Mouse (Mus musculus) midbrain, embryonic 12.5 days (tissue): Measurements from ENCODE around the gene Gm20479. TPM values are rescaled to one million over a fixed set of nuclear protein-coding genes. Genes with fewer than 3 reads are reported as not detected.
A peak's percentile ranks its signal among the peaks of the same experiment; 100 is the strongest.

Experiments
- ATAC-seq: fragments of 200-750 bp; cut with Nextera tagmentation; 2 replicates; pipeline ENCODE4 v1.8.0; 2017; ENCODE audit warnings: low read depth, moderate TSS enrichment, moderate library complexity; ENCODE audit not compliant: low FRiP score
- H3K27ac ChIP-seq: fragments of 300-500 bp; sonication (generic); replicated peaks from 2 replicates; pipeline ENCODE4 v1.5.1; 2016; ENCODE audit warnings: mild to moderate bottlenecking
- H3K27me3 ChIP-seq: fragments of 300-500 bp; sonication (generic); 2 replicates; pipeline ENCODE4 v1.6.1; 2016; ENCODE audit warnings: mild to moderate bottlenecking
- H3K36me3 ChIP-seq: fragments of 300-500 bp; sonication (generic); 2 replicates; pipeline ENCODE4 v1.6.1; 2016
- H3K4me1 ChIP-seq: fragments of 300-500 bp; sonication (generic); 2 replicates; pipeline ENCODE4 v1.6.1; 2016
- H3K4me2 ChIP-seq: fragments of 300-500 bp; sonication (generic); replicated peaks from 2 replicates; pipeline ENCODE4 v1.6.1; 2016; ENCODE audit warnings: mild to moderate bottlenecking, moderate library complexity
- H3K4me3 ChIP-seq: fragments of 300-500 bp; sonication (generic); 2 replicates; pipeline ENCODE4 v1.5.1; 2016; ENCODE audit warnings: mild to moderate bottlenecking
- H3K9ac ChIP-seq: fragments of 300-500 bp; sonication (generic); replicated peaks from 2 replicates; pipeline ENCODE4 v1.6.1; 2016; ENCODE audit warnings: mild to moderate bottlenecking, moderate library complexity
- H3K9me3 ChIP-seq: fragments of 300-500 bp; sonication (generic); 2 replicates; pipeline ENCODE4 v1.6.1; 2016; ENCODE audit warnings: mild to moderate bottlenecking
- WGBS: fragments of 180-500 bp; shearing (Covaris S2); methylation state at CpG from one replicate; pipeline ENCODE4 v1.1.7; 2016; 5-methylcytosine and 5-hydroxymethylcytosine counted together
- polyA plus RNA-seq: library from polyadenylated mRNA; unstranded; fragments of >200 nt; fragmentation: Nextera tagmentation; extraction: Ambion mirVana; gene quantifications from 2 replicates; pipeline ENCODE4 v1.2.1, GENCODE M21; 2016

Gm20479 gene
- polyA plus RNA-seq, 1 experiment from 2014 or later = 0.87 TPM

GRCm38 (mm10) chr7:27384731-27385130 lies 27.5 kb upstream of the Gm20479 start:
- Histone ChIP-seq H3K4me2 (no peak overlapping the region), H3K27me3 (peaks cover 7% of the 10 kb centered on the region; the same call in 1 of the 2 replicates), H3K4me3 (no peak overlapping the region), H3K9me3 (no peaks in the 10 kb centered on the region), H3K36me3 (no peaks in the 10 kb centered on the region), H3K9ac (no peak overlapping the region), H3K27ac (no peak overlapping the region), H3K4me1 (no peaks in the 10 kb centered on the region)
- ATAC-seq = no peak
- 33% methylated on average over 4 of the region's 4 CpGs for WGBS

GRCm38 (mm10) chr7:27384134-27384533 lies 26.9 kb upstream of the Gm20479 start:
- no peaks in the 10 kb centered on the region for H3K9me3 ChIP-seq
- no peak overlapping the region for H3K4me3 ChIP-seq
- no peaks in the 10 kb centered on the region for H3K4me1 ChIP-seq
- H3K27me3 ChIP-seq = peaks cover 13% of the 10 kb centered on the region
- ATAC-seq = no peak
- 79% methylated on average over 5 of the region's 5 CpGs for WGBS
- no peak overlapping the region for H3K27ac ChIP-seq
- H3K9ac ChIP-seq = no peak overlapping the region
- H3K36me3 ChIP-seq = no peaks in the 10 kb centered on the region
- H3K4me2 ChIP-seq = no peak overlapping the region

DNA sequence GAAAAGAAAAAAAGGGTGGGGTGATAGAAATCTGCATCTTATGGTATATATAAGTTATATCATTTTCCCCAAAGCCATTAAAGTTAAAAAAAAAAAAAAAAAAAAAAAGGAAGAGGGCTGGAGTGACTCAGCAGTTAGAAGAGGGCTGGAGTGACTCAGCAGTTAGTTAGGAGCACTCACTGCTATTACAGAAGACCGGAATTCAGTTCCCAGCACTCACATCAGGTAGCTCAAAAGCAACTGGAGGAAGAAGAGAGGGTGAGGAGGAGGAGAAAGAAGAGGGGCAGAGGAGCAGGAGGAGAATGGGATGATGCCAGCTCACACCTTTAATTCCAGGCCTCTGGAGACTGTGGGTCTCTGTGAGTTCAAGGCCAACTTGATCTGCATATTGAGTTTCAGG lies 26.0 kb upstream of the Gm20479 start:
- Histone ChIP-seq H3K27me3 (peaks cover 18% of the 10 kb centered on the region), H3K36me3 (no peaks in the 10 kb centered on the region), H3K9ac (no peak overlapping the region), H3K9me3 (no peaks in the 10 kb centered on the region), H3K27ac (no peak overlapping the region), H3K4me1 (no peaks in the 10 kb centered on the region), H3K4me3 (no peak overlapping the region), H3K4me2 (no peak overlapping the region)
- no peak for ATAC-seq
- WGBS = 90% methylated on average over 1 of the region's 1 CpGs

GRCm38 (mm10) chr7:27381560-27381959 lies 24.3 kb upstream of the Gm20479 start:
- H3K27ac ChIP-seq = no peak overlapping the region

DNA sequence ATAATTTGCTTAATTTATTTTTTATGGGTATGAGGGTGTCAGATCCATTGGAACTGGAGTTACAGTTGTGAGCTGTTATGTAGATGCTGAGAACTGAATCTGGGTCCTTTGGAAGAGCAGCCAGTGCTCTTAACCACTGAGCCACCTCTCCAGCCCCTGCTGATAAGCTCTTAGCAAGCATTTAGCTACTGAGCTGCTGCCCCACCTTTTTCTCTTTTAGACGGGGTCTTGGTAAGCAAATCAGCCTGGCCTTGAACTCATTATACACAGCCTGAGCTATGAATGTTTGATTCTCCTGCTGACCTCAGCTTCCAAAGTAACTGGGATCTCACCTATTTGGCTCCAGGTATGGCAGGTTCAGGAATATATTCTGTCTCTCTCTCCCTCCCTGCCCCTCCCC lies 23.8 kb upstream of the Gm20479 start:
- Histone ChIP-seq H3K4me3 (no peak overlapping the region), H3K4me2 (no peak overlapping the region), H3K27me3 (peaks cover 35% of the 10 kb centered on the region), H3K4me1 (no peaks in the 10 kb centered on the region), H3K36me3 (no peaks in the 10 kb centered on the region), H3K9ac (no peak overlapping the region), H3K27ac (no peak overlapping the region), H3K9me3 (no peaks in the 10 kb centered on the region)
- no peak for ATAC-seq
- WGBS = 36% methylated on average over 1 of the region's 1 CpGs

More at GRCm38 (mm10) chr7:27381560-27381959, 24.3 kb upstream of the Gm20479 start:
- H3K9me3 ChIP-seq = no peaks in the 10 kb centered on the region
- no peak overlapping the region for H3K4me3 ChIP-seq
- no peaks in the 10 kb centered on the region for H3K36me3 ChIP-seq
- no peaks in the 10 kb centered on the region for H3K4me1 ChIP-seq
- H3K9ac ChIP-seq = no peak overlapping the region
- WGBS = 67% methylated on average over 4 of the region's 4 CpGs
- ATAC-seq = no peak
- peaks cover 29% of the 10 kb centered on the region for H3K27me3 ChIP-seq
- no peak overlapping the region for H3K4me2 ChIP-seq

- Histone ChIP-seq H3K27me3 (peaks cover 45% of the 10 kb centered on the region), H3K4me3 (no peak overlapping the region), H3K4me1 (0 out of 2 replicates have a peak, but pooled peaks cover 5% of the 10 kb centered on the region), H3K4me2 (no peak overlapping the region), H3K36me3 (no peaks in the 10 kb centered on the region), H3K9ac (no peak overlapping the region), H3K9me3 (no peaks in the 10 kb centered on the region), H3K27ac (no peak overlapping the region)
- WGBS = 86% methylated on average over 6 of the region's 6 CpGs
- ATAC-seq = no peak
Observed at GRCm38 (mm10) chr7:27379836-27380235, 22.6 kb upstream of the Gm20479 start.

DNA sequence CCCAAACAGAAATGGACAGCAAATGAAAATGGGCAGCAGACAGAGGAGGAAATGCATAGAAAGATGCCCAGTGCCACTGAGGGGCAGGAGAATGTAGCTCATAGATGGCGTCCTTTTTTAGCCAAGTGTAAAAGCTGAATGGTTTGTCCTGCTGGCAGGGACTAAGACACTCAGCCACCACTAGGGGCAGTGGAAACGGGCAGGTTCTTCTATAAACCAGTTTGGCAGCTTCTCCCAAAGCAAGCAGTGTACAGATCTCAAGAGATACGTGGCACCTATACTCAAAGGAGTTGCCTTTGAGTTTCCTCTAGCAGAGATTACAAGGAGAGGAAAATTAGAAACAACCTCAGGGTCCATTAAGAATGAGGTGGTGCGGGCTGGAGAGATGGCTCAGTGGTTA lies 21.2 kb upstream of the Gm20479 start:
- Histone ChIP-seq H3K4me1 (0 out of 2 replicates have a peak, but pooled peaks cover 5% of the 10 kb centered on the region), H3K27ac (no peak overlapping the region), H3K4me2 (no peak overlapping the region), H3K9ac (no peak overlapping the region), H3K27me3 (peaks cover 58% of the 10 kb centered on the region), H3K4me3 (no peak overlapping the region), H3K9me3 (no peaks in the 10 kb centered on the region), H3K36me3 (no peaks in the 10 kb centered on the region)
- 28% methylated on average over 4 of the region's 4 CpGs for WGBS
- ATAC-seq = no peak

- Histone ChIP-seq H3K4me2 (0 out of 2 replicates have a peak overlapping the region, but pooled peaks have one; percentile 15), H3K4me1 (peaks cover 12% of the 10 kb centered on the region; the same call in 1 of the 2 replicates), H3K27me3 (peaks cover 87% of the 10 kb centered on the region), H3K36me3 (no peaks in the 10 kb centered on the region), H3K4me3 (no peak overlapping the region), H3K9ac (no peak overlapping the region), H3K9me3 (0 out of 2 replicates have a peak, but pooled peaks cover 5% of the 10 kb centered on the region), H3K27ac (no peak overlapping the region)
- WGBS = 2% methylated on average over 22 of the region's 22 CpGs
- no peak for ATAC-seq
Observed at GRCm38 (mm10) chr7:27375274-27375673, 18.1 kb upstream of the Gm20479 start.

DNA sequence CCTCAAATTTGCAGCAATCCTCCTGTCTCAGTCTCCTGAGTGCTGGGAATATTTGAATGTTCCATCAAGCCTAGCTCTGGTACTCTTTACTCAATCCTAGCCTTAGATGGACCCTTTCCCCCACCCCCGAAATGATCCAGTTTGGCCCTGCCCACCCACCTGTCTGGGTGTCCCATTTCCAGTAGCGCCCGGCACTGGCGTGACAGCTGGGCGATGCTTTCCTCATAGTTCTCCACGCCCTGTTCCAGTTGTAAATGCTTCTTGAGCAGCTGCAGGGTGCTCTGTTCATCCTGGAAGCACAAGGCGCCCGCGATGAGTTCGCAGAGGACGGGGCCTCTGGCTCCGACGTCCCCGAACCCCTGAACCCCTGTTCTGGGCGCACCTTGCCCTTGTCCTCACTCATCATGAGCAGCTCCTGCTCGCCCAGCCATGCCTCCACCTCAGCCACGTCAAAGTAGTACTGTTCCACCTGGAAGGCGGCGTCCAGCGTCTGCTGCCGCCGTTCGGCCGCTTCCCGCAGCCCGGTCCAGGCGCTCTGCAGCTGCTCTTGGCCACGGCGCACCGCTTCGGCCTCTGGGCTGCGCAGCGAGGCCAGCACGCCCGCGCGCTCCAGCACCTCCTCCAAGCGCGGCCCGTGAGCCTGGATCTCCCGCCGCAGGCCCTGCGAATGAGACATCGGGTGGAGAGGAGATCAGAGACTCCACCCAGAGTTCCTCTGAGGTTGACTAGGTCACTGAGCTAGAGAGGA lies 14.7 kb upstream of the Gm20479 start:
- no peak overlapping the region for H3K27ac ChIP-seq
- H3K36me3 ChIP-seq = no peaks in the 10 kb centered on the region
- H3K9ac ChIP-seq = no peak overlapping the region

DNA sequence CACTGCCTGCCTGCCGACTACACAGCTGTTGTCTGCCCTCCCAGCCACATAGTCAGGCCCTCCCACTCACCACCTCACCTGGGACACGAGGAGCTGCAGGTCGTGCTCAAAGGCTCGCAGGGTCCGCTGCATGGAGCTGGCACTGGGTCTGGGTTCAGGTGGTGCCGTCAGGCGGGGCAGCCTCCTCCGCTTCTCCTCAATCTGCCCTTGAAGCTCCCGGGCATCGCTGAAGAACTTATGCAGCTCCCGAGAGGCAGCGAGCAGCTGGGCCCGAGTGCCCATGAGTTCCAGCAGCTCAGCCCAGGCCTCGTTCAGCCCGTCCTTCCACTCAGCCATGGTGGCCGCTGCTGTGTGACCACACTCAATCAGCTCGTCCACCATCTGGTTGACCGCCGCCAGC lies 11.9 kb upstream of the Gm20479 start:
- 83% methylated on average over 19 of the region's 19 CpGs for WGBS
- peaks cover 12% of the 10 kb centered on the region for H3K9me3 ChIP-seq
- H3K4me1 ChIP-seq = peaks cover 13% of the 10 kb centered on the region
- no peak overlapping the region for H3K27ac ChIP-seq
- H3K27me3 ChIP-seq = peaks cover 100% of the 10 kb centered on the region
- no peak overlapping the region for H3K4me3 ChIP-seq
- no peaks in the 10 kb centered on the region for H3K36me3 ChIP-seq
- no peak for ATAC-seq
- no peak overlapping the region for H3K9ac ChIP-seq
- H3K4me2 ChIP-seq = no peak overlapping the region

More for the DNA sequence above, 14.7 kb upstream of the Gm20479 start:
- no peak for ATAC-seq
- H3K9me3 ChIP-seq = peaks cover 12% of the 10 kb centered on the region
- H3K4me1 ChIP-seq = peaks cover 17% of the 10 kb centered on the region
- H3K4me3 ChIP-seq = peak overlapping the region; percentile 18
- WGBS = 5% methylated on average over 44 of the region's 44 CpGs
- peaks cover 98% of the 10 kb centered on the region for H3K27me3 ChIP-seq
- peak overlapping the region; percentile 32 for H3K4me2 ChIP-seq

- 16% methylated on average over 11 of the region's 11 CpGs for WGBS
- Histone ChIP-seq H3K4me1 (peaks cover 13% of the 10 kb centered on the region), H3K9me3 (peaks cover 8% of the 10 kb centered on the region), H3K4me3 (no peak overlapping the region), H3K27me3 (peaks cover 100% of the 10 kb centered on the region), H3K36me3 (no peaks in the 10 kb centered on the region), H3K27ac (no peak overlapping the region), H3K9ac (no peak overlapping the region), H3K4me2 (peak overlapping the region; percentile 21; the same call in 1 of the 2 replicates)
- no peak for ATAC-seq
Observed at GRCm38 (mm10) chr7:27367976-27368375, 10.8 kb upstream of the Gm20479 start.

- peaks cover 93% of the 10 kb centered on the region for H3K27me3 ChIP-seq
- H3K9me3 ChIP-seq = peaks cover 8% of the 10 kb centered on the region
- H3K27ac ChIP-seq = no peak overlapping the region
- no peak overlapping the region for H3K9ac ChIP-seq
- H3K4me1 ChIP-seq = peaks cover 12% of the 10 kb centered on the region; the same call in 1 of the 2 replicates
- 39% methylated on average over 21 of the region's 21 CpGs for WGBS
- no peaks in the 10 kb centered on the region for H3K36me3 ChIP-seq
- no peak overlapping the region for H3K4me2 ChIP-seq
- no peak for ATAC-seq
- no peak overlapping the region for H3K4me3 ChIP-seq
Observed at GRCm38 (mm10) chr7:27366082-27366844, 9.0 kb upstream of the Gm20479 start.
